Mouse (Mus musculus): Measurements from ENCODE around the gene Polr2g. TPM values are rescaled to one million over a fixed set of nuclear protein-coding genes. Genes with fewer than 3 reads are reported as not detected.

Polr2g gene
- polyA plus RNA-seq, 1 experiment from 2014 or later, result 140 TPM

- Histone ChIP-seq H3K36me3 (ENCODE audit: control insufficient read depth, insufficient read depth, low read length) (peaks cover 7% of the 10 kb centered on the region), H3K4me3 (ENCODE audit: low read depth, low read length) (peak within 1 kb of the TSS; percentile 100), H3K9ac (ENCODE audit: low read depth, low read length) (peak within 1 kb of the TSS; percentile 99), H3K9me3 (replicated peaks; ENCODE audit: control insufficient read depth, low read length, poor library complexity, severe bottlenecking) (no peaks in the 10 kb centered on the region), H3K4me2 (ENCODE audit: low read length) (peak within 1 kb of the TSS; percentile 91), H3K4me1 (ENCODE audit: control insufficient read depth, insufficient read depth, low read length) (peaks cover 26% of the 10 kb centered on the region), H3K27me3 (ENCODE audit: control insufficient read depth, insufficient read depth, low read depth, low read length) (no peaks in the 10 kb centered on the region), H3K27ac (ENCODE audit: low read length) (peak within 1 kb of the TSS; percentile 89)
- under 1% methylated on average over 75 of the region's 75 CpGs for WGBS
- ATAC-seq, result peak; percentile 92
Measured at GRCm38 (mm10) chr19:8756635-8757387, 41.6 kb downstream of the Polr2g start, which contains the start of gene Nxf1. Gene Nxf1 (plus strand): TSS chr19:8757073.

GRCm38 (mm10) chr19:8755652-8756051, 42.7 kb downstream of the Polr2g start:
- Histone ChIP-seq H3K9me3 (replicated peaks; ENCODE audit: control insufficient read depth, low read length, poor library complexity, severe bottlenecking) (no peaks in the 10 kb centered on the region), H3K4me3 (ENCODE audit: low read depth, low read length) (no peak overlapping the region), H3K4me2 (ENCODE audit: low read length) (peak overlapping the region; percentile 68; the same call in 1 of the 2 replicates)

GRCm38 (mm10) chr19:8747368-8747767, 51.0 kb downstream of the Polr2g start:
- peaks cover 33% of the 10 kb centered on the region for H3K36me3 ChIP-seq (ENCODE audit: control insufficient read depth, insufficient read depth, low read length)
- H3K4me1 ChIP-seq (ENCODE audit: control insufficient read depth, insufficient read depth, low read length), result peaks cover 10% of the 10 kb centered on the region
- H3K9ac ChIP-seq (ENCODE audit: low read depth, low read length), result no peak overlapping the region
- no peak overlapping the region for H3K4me2 ChIP-seq (ENCODE audit: low read length)
- no peak overlapping the region for H3K4me3 ChIP-seq (ENCODE audit: low read depth, low read length)
- no peak for ATAC-seq
- H3K9me3 ChIP-seq (replicated peaks; ENCODE audit: control insufficient read depth, low read length, poor library complexity, severe bottlenecking), result no peaks in the 10 kb centered on the region
- H3K27ac ChIP-seq (ENCODE audit: low read length), result no peak overlapping the region
- no peaks in the 10 kb centered on the region for H3K27me3 ChIP-seq (ENCODE audit: control insufficient read depth, insufficient read depth, low read depth, low read length)
- WGBS, result 70% methylated on average over 2 of the region's 2 CpGs

More at GRCm38 (mm10) chr19:8755652-8756051, 42.7 kb downstream of the Polr2g start:
- 77% methylated on average over 3 of the region's 3 CpGs for WGBS
- H3K4me1 ChIP-seq (ENCODE audit: control insufficient read depth, insufficient read depth, low read length), result peaks cover 26% of the 10 kb centered on the region
- H3K27me3 ChIP-seq (ENCODE audit: control insufficient read depth, insufficient read depth, low read depth, low read length), result no peaks in the 10 kb centered on the region
- ATAC-seq, result no peak
- H3K36me3 ChIP-seq (ENCODE audit: control insufficient read depth, insufficient read depth, low read length), result peaks cover 15% of the 10 kb centered on the region
- no peak overlapping the region for H3K9ac ChIP-seq (ENCODE audit: low read depth, low read length)
- H3K27ac ChIP-seq (ENCODE audit: low read length), result no peak overlapping the region

- no peak overlapping the region for H3K4me3 ChIP-seq (ENCODE audit: low read depth, low read length)
- H3K27ac ChIP-seq (ENCODE audit: low read length), result no peak overlapping the region
- no peak for ATAC-seq
- no peak overlapping the region for H3K4me2 ChIP-seq (ENCODE audit: low read length)
- no peaks in the 10 kb centered on the region for H3K27me3 ChIP-seq (ENCODE audit: control insufficient read depth, insufficient read depth, low read depth, low read length)
- H3K9ac ChIP-seq (ENCODE audit: low read depth, low read length), result no peak overlapping the region
- peaks cover 25% of the 10 kb centered on the region for H3K36me3 ChIP-seq (ENCODE audit: control insufficient read depth, insufficient read depth, low read length)
- H3K4me1 ChIP-seq (ENCODE audit: control insufficient read depth, insufficient read depth, low read length), result peaks cover 19% of the 10 kb centered on the region
- WGBS, result 90% methylated on average over 1 of the region's 1 CpGs
- H3K9me3 ChIP-seq (replicated peaks; ENCODE audit: control insufficient read depth, low read length, poor library complexity, severe bottlenecking), result no peaks in the 10 kb centered on the region
Measured at GRCm38 (mm10) chr19:8745382-8745781, 53.0 kb downstream of the Polr2g start.

Other genes starting within 250 kb of the Polr2g start
- gene Slc22a8, start 207.3 kb downstream of the Polr2g start, polyA plus RNA-seq (2015; fragmentation: Nextera tagmentation; extraction: Ambion mirVana), result 11.7 and 13.6 TPM in 2 replicates
- 9.2 and 10.0 TPM in 2 replicates for gene Slc22a6, start 180.5 kb downstream of the Polr2g start, polyA plus RNA-seq (2015; fragmentation: Nextera tagmentation; extraction: Ambion mirVana)
- gene Chrm1, start 134.8 kb downstream of the Polr2g start, polyA plus RNA-seq (2015; fragmentation: Nextera tagmentation; extraction: Ambion mirVana), result 0.53 and 0.65 TPM in 2 replicates
- gene Slc3a2, start 75.2 kb downstream of the Polr2g start, polyA plus RNA-seq (2015; fragmentation: Nextera tagmentation; extraction: Ambion mirVana), result 176 and 182 TPM in 2 replicates
- 93.1 and 95.9 TPM in 2 replicates for gene Wdr74, start 62.8 kb downstream of the Polr2g start, polyA plus RNA-seq (2015; fragmentation: Nextera tagmentation; extraction: Ambion mirVana)
- gene 1700092M07Rik, start 57.9 kb downstream of the Polr2g start, polyA plus RNA-seq (2015; fragmentation: Nextera tagmentation; extraction: Ambion mirVana), result 1.2 and 1.8 TPM in 2 replicates
- 122 and 123 TPM in 2 replicates for gene Stx5a, start 57.2 kb downstream of the Polr2g start, polyA plus RNA-seq (2015; fragmentation: Nextera tagmentation; extraction: Ambion mirVana)
- gene Nxf1, start 41.5 kb downstream of the Polr2g start, polyA plus RNA-seq (2015; fragmentation: Nextera tagmentation; extraction: Ambion mirVana), result 146 and 169 TPM in 2 replicates
- 195 and 202 TPM in 2 replicates for gene Tmem223, start 27.6 kb downstream of the Polr2g start, polyA plus RNA-seq (2015; fragmentation: Nextera tagmentation; extraction: Ambion mirVana)
- 26.4 and 26.6 TPM in 2 replicates for gene Tmem179b, start 24.1 kb downstream of the Polr2g start, polyA plus RNA-seq (2015; fragmentation: Nextera tagmentation; extraction: Ambion mirVana)
- 30.7 and 32.9 TPM in 2 replicates for gene Taf6l, start 12.2 kb downstream of the Polr2g start, polyA plus RNA-seq (2015; fragmentation: Nextera tagmentation; extraction: Ambion mirVana)
- 7.6 and 8.9 TPM in 2 replicates for gene Zbtb3, start 4.0 kb upstream of the Polr2g start, polyA plus RNA-seq (2015; fragmentation: Nextera tagmentation; extraction: Ambion mirVana)
- 55.0 and 61.6 TPM in 2 replicates for gene Ttc9c, start 20.8 kb upstream of the Polr2g start, polyA plus RNA-seq (2015; fragmentation: Nextera tagmentation; extraction: Ambion mirVana)
- 5.3 and 6.2 TPM in 2 replicates for gene Hnrnpul2, start 21.4 kb upstream of the Polr2g start, polyA plus RNA-seq (2015; fragmentation: Nextera tagmentation; extraction: Ambion mirVana)
- gene AC129217.1, start 31.2 kb upstream of the Polr2g start, polyA plus RNA-seq (2015; fragmentation: Nextera tagmentation; extraction: Ambion mirVana), result not detected in 2 replicates
- 101 and 105 TPM in 2 replicates for gene Bscl2, start 38.9 kb upstream of the Polr2g start, polyA plus RNA-seq (2015; fragmentation: Nextera tagmentation; extraction: Ambion mirVana)
- 477 and 539 TPM in 2 replicates for gene Gng3, start 40.6 kb upstream of the Polr2g start, polyA plus RNA-seq (2015; fragmentation: Nextera tagmentation; extraction: Ambion mirVana)
- 0.62 and 0.92 TPM in 2 replicates for gene Lrrn4cl, start 52.2 kb upstream of the Polr2g start, polyA plus RNA-seq (2015; fragmentation: Nextera tagmentation; extraction: Ambion mirVana)
- 130 and 142 TPM in 2 replicates for gene Ubxn1, start 72.9 kb upstream of the Polr2g start, polyA plus RNA-seq (2015; fragmentation: Nextera tagmentation; extraction: Ambion mirVana)
- 54.5 and 59.8 TPM in 2 replicates for gene Uqcc3, start 82.3 kb upstream of the Polr2g start, polyA plus RNA-seq (2015; fragmentation: Nextera tagmentation; extraction: Ambion mirVana)
- gene Lbhd1, start 85.2 kb upstream of the Polr2g start, polyA plus RNA-seq (2015; fragmentation: Nextera tagmentation; extraction: Ambion mirVana), result 30.5 and 31.7 TPM in 2 replicates
- gene Gm49403, start 85.4 kb upstream of the Polr2g start, polyA plus RNA-seq (2015; fragmentation: Nextera tagmentation; extraction: Ambion mirVana), result not detected in 2 replicates
- gene 1810009A15Rik, start 90.3 kb upstream of the Polr2g start, polyA plus RNA-seq (2015; fragmentation: Nextera tagmentation; extraction: Ambion mirVana), result 35.4 and 39.2 TPM in 2 replicates
- 0.43 TPM in 1 of 2 replicates, not detected in the other for gene Gm49416, start 90.3 kb upstream of the Polr2g start, polyA plus RNA-seq (2015; fragmentation: Nextera tagmentation; extraction: Ambion mirVana)
- 29.2 and 30.9 TPM in 2 replicates for gene Ints5, start 94.4 kb upstream of the Polr2g start, polyA plus RNA-seq (2015; fragmentation: Nextera tagmentation; extraction: Ambion mirVana)
- gene Ganab, start 99.5 kb upstream of the Polr2g start, polyA plus RNA-seq (2015; fragmentation: Nextera tagmentation; extraction: Ambion mirVana), result 76.8 and 84.0 TPM in 2 replicates
- gene B3gat3, start 121.8 kb upstream of the Polr2g start, polyA plus RNA-seq (2015; fragmentation: Nextera tagmentation; extraction: Ambion mirVana), result 87.8 and 95.7 TPM in 2 replicates
- gene Rom1, start 130.8 kb upstream of the Polr2g start, polyA plus RNA-seq (2015; fragmentation: Nextera tagmentation; extraction: Ambion mirVana), result 1.4 and 2.2 TPM in 2 replicates
- gene Eml3, start 131.0 kb upstream of the Polr2g start, polyA plus RNA-seq (2015; fragmentation: Nextera tagmentation; extraction: Ambion mirVana), result 8.6 and 9.1 TPM in 2 replicates
- 108 and 121 TPM in 2 replicates for gene Mta2, start 143.3 kb upstream of the Polr2g start, polyA plus RNA-seq (2015; fragmentation: Nextera tagmentation; extraction: Ambion mirVana)
- gene Tut1, start 155.3 kb upstream of the Polr2g start, polyA plus RNA-seq (2015; fragmentation: Nextera tagmentation; extraction: Ambion mirVana), result 25.6 and 26.2 TPM in 2 replicates
- 283 and 293 TPM in 2 replicates for gene Eef1g, start 168.5 kb upstream of the Polr2g start, polyA plus RNA-seq (2015; fragmentation: Nextera tagmentation; extraction: Ambion mirVana)
- gene Ahnak, start 190.7 kb upstream of the Polr2g start, polyA plus RNA-seq (2015; fragmentation: Nextera tagmentation; extraction: Ambion mirVana), result 2.7 and 3.2 TPM in 2 replicates

All from midbrain, embryonic 16.5 days (tissue).